Mouse (Mus musculus) CH12.LX (cell line): ENCODE results near the gene Dctpp1. TPM values are rescaled to one million over a fixed set of nuclear protein-coding genes. Genes with fewer than 3 reads are reported as not detected.

Experiments
- polyA plus RNA-seq: library from polyadenylated mRNA; unstranded; fragments of >175 nt; gene quantifications from 2 replicates; pipeline ENCODE4 v1.2.1, GENCODE M21; 2012; ENCODE audit warnings: low read depth; ENCODE audit not compliant: insufficient read length
- total RNA-seq, 2 experiments: library from RNA; depleted of rRNA; stranded (reverse); fragments of 300-350 nt in 1 of 2; fragments of >200 nt in 1 of 2; gene quantifications; 2 replicates each; pipeline ENCODE4 v1.2.3; 2012 to 2014

The Dctpp1 gene
- total and polyA plus RNA-seq, 3 experiments, result 197 to 296 (median 221) TPM

Other genes with a start within 250 kb of the Dctpp1 start
Only the 20 nearest of the 28 such genes appear.
- not detected in 2 replicates for gene Zg16, start 173.4 kb downstream of the Dctpp1 start, total RNA-seq (2012; rRNA removed)
- not detected in 2 replicates for gene Zg16, start 173.4 kb downstream of the Dctpp1 start, total RNA-seq (2014; rRNA removed)
- gene Zg16, start 173.4 kb downstream of the Dctpp1 start, polyA plus RNA-seq, result not detected in 2 replicates
- 15.7 and 19.0 TPM in 2 replicates for gene AI467606, start 169.3 kb downstream of the Dctpp1 start, total RNA-seq (2012; rRNA removed)
- gene AI467606, start 169.3 kb downstream of the Dctpp1 start, total RNA-seq (2014; rRNA removed), result 18.6 and 26.4 TPM in 2 replicates
- gene AI467606, start 169.3 kb downstream of the Dctpp1 start, polyA plus RNA-seq, result 18.3 and 20.5 TPM in 2 replicates
- gene Qprt, start 138.5 kb downstream of the Dctpp1 start, total RNA-seq (2012; rRNA removed), result 0.21 and 0.30 TPM in 2 replicates
- gene Qprt, start 138.5 kb downstream of the Dctpp1 start, total RNA-seq (2014; rRNA removed), result 0.15 TPM in 1 of 2 replicates, not detected in the other
- gene Qprt, start 138.5 kb downstream of the Dctpp1 start, polyA plus RNA-seq, result 0.14 TPM in 1 of 2 replicates, not detected in the other
- 14.4 and 16.3 TPM in 2 replicates for gene Spn, start 122.9 kb downstream of the Dctpp1 start, total RNA-seq (2012; rRNA removed)
- 2.4 and 2.6 TPM in 2 replicates for gene Spn, start 122.9 kb downstream of the Dctpp1 start, total RNA-seq (2014; rRNA removed)
- 3.3 and 3.6 TPM in 2 replicates for gene Spn, start 122.9 kb downstream of the Dctpp1 start, polyA plus RNA-seq
- gene Cd2bp2, start 64.7 kb downstream of the Dctpp1 start, total RNA-seq (2012; rRNA removed), result 66.8 and 78.5 TPM in 2 replicates
- gene Cd2bp2, start 64.7 kb downstream of the Dctpp1 start, total RNA-seq (2014; rRNA removed), result 62.4 and 63.3 TPM in 2 replicates
- gene Cd2bp2, start 64.7 kb downstream of the Dctpp1 start, polyA plus RNA-seq, result 57.4 and 72.8 TPM in 2 replicates
- gene Tbc1d10b, start 52.2 kb downstream of the Dctpp1 start, total RNA-seq (2012; rRNA removed), result 25.9 and 28.0 TPM in 2 replicates
- gene Tbc1d10b, start 52.2 kb downstream of the Dctpp1 start, total RNA-seq (2014; rRNA removed), result 17.9 and 18.2 TPM in 2 replicates
- gene Tbc1d10b, start 52.2 kb downstream of the Dctpp1 start, polyA plus RNA-seq, result 25.6 and 26.6 TPM in 2 replicates
- 3.0 and 4.2 TPM in 2 replicates for gene Mylpf, start 51.8 kb downstream of the Dctpp1 start, total RNA-seq (2012; rRNA removed)
- gene Mylpf, start 51.8 kb downstream of the Dctpp1 start, total RNA-seq (2014; rRNA removed), result 0.49 and 3.2 TPM in 2 replicates
- gene Mylpf, start 51.8 kb downstream of the Dctpp1 start, polyA plus RNA-seq, result 4.1 and 5.2 TPM in 2 replicates
- gene Zfp553, start 27.6 kb downstream of the Dctpp1 start, total RNA-seq (2012; rRNA removed), result 17.4 and 18.8 TPM in 2 replicates
- 8.6 and 9.8 TPM in 2 replicates for gene Zfp553, start 27.6 kb downstream of the Dctpp1 start, total RNA-seq (2014; rRNA removed)
- gene Zfp553, start 27.6 kb downstream of the Dctpp1 start, polyA plus RNA-seq, result 15.0 and 15.2 TPM in 2 replicates
- gene Sept1, start 27.6 kb downstream of the Dctpp1 start, total RNA-seq (2012; rRNA removed), result 73.8 and 92.3 TPM in 2 replicates
- 42.1 and 42.7 TPM in 2 replicates for gene Sept1, start 27.6 kb downstream of the Dctpp1 start, total RNA-seq (2014; rRNA removed)
- 147 and 171 TPM in 2 replicates for gene Sept1, start 27.6 kb downstream of the Dctpp1 start, polyA plus RNA-seq
- 26.5 and 29.8 TPM in 2 replicates for gene Zfp771, start 16.4 kb downstream of the Dctpp1 start, total RNA-seq (2012; rRNA removed)
- 23.9 and 27.0 TPM in 2 replicates for gene Zfp771, start 16.4 kb downstream of the Dctpp1 start, total RNA-seq (2014; rRNA removed)
- gene Zfp771, start 16.4 kb downstream of the Dctpp1 start, polyA plus RNA-seq, result 34.7 and 35.5 TPM in 2 replicates
- 209 and 215 TPM in 2 replicates for gene Sephs2, start 13.3 kb upstream of the Dctpp1 start, total RNA-seq (2012; rRNA removed)
- 203 and 223 TPM in 2 replicates for gene Sephs2, start 13.3 kb upstream of the Dctpp1 start, total RNA-seq (2014; rRNA removed)
- 158 and 159 TPM in 2 replicates for gene Sephs2, start 13.3 kb upstream of the Dctpp1 start, polyA plus RNA-seq
- gene Itgal, start 35.6 kb upstream of the Dctpp1 start, total RNA-seq (2012; rRNA removed), result 49.1 and 69.0 TPM in 2 replicates
- gene Itgal, start 35.6 kb upstream of the Dctpp1 start, total RNA-seq (2014; rRNA removed), result 36.7 and 43.9 TPM in 2 replicates
- 164 and 177 TPM in 2 replicates for gene Itgal, start 35.6 kb upstream of the Dctpp1 start, polyA plus RNA-seq
- 8.5 and 9.9 TPM in 2 replicates for gene Zfp768, start 84.9 kb upstream of the Dctpp1 start, total RNA-seq (2012; rRNA removed)
- 4.3 and 5.0 TPM in 2 replicates for gene Zfp768, start 84.9 kb upstream of the Dctpp1 start, total RNA-seq (2014; rRNA removed)
- gene Zfp768, start 84.9 kb upstream of the Dctpp1 start, polyA plus RNA-seq, result 6.4 and 6.6 TPM in 2 replicates
- gene Zfp747, start 115.3 kb upstream of the Dctpp1 start, total RNA-seq (2012; rRNA removed), result 8.2 and 9.7 TPM in 2 replicates
- 6.3 and 7.2 TPM in 2 replicates for gene Zfp747, start 115.3 kb upstream of the Dctpp1 start, total RNA-seq (2014; rRNA removed)
- 7.7 and 8.2 TPM in 2 replicates for gene Zfp747, start 115.3 kb upstream of the Dctpp1 start, polyA plus RNA-seq
- 4.2 and 5.0 TPM in 2 replicates for gene 9130019O22Rik, start 126.5 kb upstream of the Dctpp1 start, total RNA-seq (2012; rRNA removed)
- gene 9130019O22Rik, start 126.5 kb upstream of the Dctpp1 start, total RNA-seq (2014; rRNA removed), result 3.1 and 4.0 TPM in 2 replicates
- gene 9130019O22Rik, start 126.5 kb upstream of the Dctpp1 start, polyA plus RNA-seq, result 2.7 and 3.3 TPM in 2 replicates
- gene E430018J23Rik, start 132.9 kb upstream of the Dctpp1 start, total RNA-seq (2012; rRNA removed), result 5.4 and 8.9 TPM in 2 replicates
- gene E430018J23Rik, start 132.9 kb upstream of the Dctpp1 start, total RNA-seq (2014; rRNA removed), result 8.3 and 9.2 TPM in 2 replicates
- 3.2 and 3.8 TPM in 2 replicates for gene E430018J23Rik, start 132.9 kb upstream of the Dctpp1 start, polyA plus RNA-seq
- 7.5 and 8.1 TPM in 2 replicates for gene Zfp764, start 146.1 kb upstream of the Dctpp1 start, total RNA-seq (2012; rRNA removed)
- 8.4 TPM in 2 replicates for gene Zfp764, start 146.1 kb upstream of the Dctpp1 start, total RNA-seq (2014; rRNA removed)
- gene Zfp764, start 146.1 kb upstream of the Dctpp1 start, polyA plus RNA-seq, result 7.9 and 8.1 TPM in 2 replicates
- gene Zfp688, start 161.4 kb upstream of the Dctpp1 start, total RNA-seq (2012; rRNA removed), result 15.8 and 18.7 TPM in 2 replicates
- 12.3 and 12.4 TPM in 2 replicates for gene Zfp688, start 161.4 kb upstream of the Dctpp1 start, total RNA-seq (2014; rRNA removed)
- 16.1 and 21.3 TPM in 2 replicates for gene Zfp688, start 161.4 kb upstream of the Dctpp1 start, polyA plus RNA-seq
- gene Zfp689, start 188.4 kb upstream of the Dctpp1 start, total RNA-seq (2012; rRNA removed), result 3.4 and 3.6 TPM in 2 replicates
- gene Zfp689, start 188.4 kb upstream of the Dctpp1 start, total RNA-seq (2014; rRNA removed), result 1.8 and 2.3 TPM in 2 replicates
- gene Zfp689, start 188.4 kb upstream of the Dctpp1 start, polyA plus RNA-seq, result 3.2 and 4.6 TPM in 2 replicates
- 10.4 and 11.3 TPM in 2 replicates for gene Prr14, start 198.9 kb upstream of the Dctpp1 start, total RNA-seq (2012; rRNA removed)
- 6.7 and 7.6 TPM in 2 replicates for gene Prr14, start 198.9 kb upstream of the Dctpp1 start, total RNA-seq (2014; rRNA removed)
- 26.2 and 31.3 TPM in 2 replicates for gene Prr14, start 198.9 kb upstream of the Dctpp1 start, polyA plus RNA-seq